9 mouse cellular contexts compared by ENCODE assay signal in the genomic region with DNA sequence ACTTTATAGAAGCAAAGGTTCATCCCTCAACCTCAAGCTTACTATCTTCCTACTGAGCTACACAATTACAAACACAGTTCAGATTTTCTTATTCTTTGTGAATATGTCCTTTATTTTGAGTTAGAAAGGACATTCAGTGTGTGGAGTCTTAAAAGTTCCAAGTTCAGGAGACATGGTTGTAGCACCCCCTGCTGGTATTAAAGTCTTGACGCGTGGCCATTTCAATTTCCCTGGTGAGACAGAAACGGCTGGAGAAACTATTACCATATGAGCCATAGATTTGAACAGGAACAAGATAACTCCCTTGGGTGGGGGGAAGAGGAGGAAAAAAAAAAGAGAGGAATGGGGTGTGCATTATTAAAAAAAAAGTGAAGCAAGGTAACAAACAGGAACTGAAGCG.
A peak's percentile ranks its signal among the peaks of the same experiment; 100 is the strongest.
DNase-seq lines count a peak whose midpoint lies in the region; ATAC-seq and TF ChIP-seq lines count a peak whose summit lies in the region.
"Had no signal": no experiment of that assay in that cellular context is flagged by ENCODE, and none has a peak within 500 bp of the region (broad histone marks: within the 10 kb centered on the region; RNA-seq: fewer than 3 reads in every experiment).

No protein-coding gene starts in this region.

- no peak overlapping the region for H3K4me2 ChIP-seq in heart, postnatal 0 days (ENCODE audit: low read depth, low read length)
- peak overlapping the region; percentile 61; the same call in 1 of the 2 replicates for H3K4me2 ChIP-seq in CH12.LX (ENCODE audit: insufficient read depth, low read depth, poor library complexity, severe bottlenecking)
- H3K4me2 ChIP-seq: limb, embryonic 15.5 days had no signal

- no peak overlapping the region for H3K9ac ChIP-seq in heart, postnatal 0 days (replicated peaks; ENCODE audit: low read depth, low read length)
- no peak overlapping the region for H3K9ac ChIP-seq in CH12.LX (ENCODE audit: insufficient read depth, low read depth)
- H3K9ac ChIP-seq: limb, embryonic 15.5 days had no signal

- no peaks in the 10 kb centered on the region for H3K36me3 ChIP-seq in heart, postnatal 0 days (replicated peaks; ENCODE audit: control insufficient read depth, insufficient read depth, low read length)
- H3K36me3 ChIP-seq in CH12.LX (replicated peaks in 1 of 2; ENCODE audit: control insufficient read depth in 1 of 2, insufficient read depth in 1 of 2, low read length in 1 of 2), result no peaks in the 10 kb centered on the region
- H3K36me3 ChIP-seq: limb, embryonic 15.5 days had no signal

- 29% methylated on average over 4 of the region's 4 CpGs for WGBS in heart, postnatal 0 days

- dilution Hi-C loops in CH12.LX (cut with MboI; ENCODE audit: extremely low pct_ligation_motif_present, extremely low pct_unique_long_range_greater_than_20kb, low sequenced_read_pairs), result no loop called here

- ATAC-seq in heart, postnatal 0 days (ENCODE audit: insufficient read depth, low read depth), result no peak
- peak; percentile 49 for ATAC-seq in megakaryocyte, adult 5-6 weeks (ENCODE audit: poor library complexity, severe bottlenecking)

- H3K79me2 ChIP-seq in CH12.LX (replicated peaks; ENCODE audit: control insufficient read depth, extremely low read depth, insufficient read depth, poor library complexity, severe bottlenecking), result no peaks in the 10 kb centered on the region

- peak; percentile 30 for DNase-seq in heart, postnatal 0 days (ENCODE audit: low spot score)
- DNase-seq in heart, adult 11 months, result no peak
- peak; percentile 68 for DNase-seq in CH12.LX (ENCODE audit: extremely low read depth)
- peak; percentile 39 for DNase-seq in adrenal gland, postnatal 25 days
- DNase-seq in gastrocnemius, adult 2 months, result peak; percentile 43
- peak; percentile 56 to 66 for DNase-seq in layer of hippocampus, postnatal 10 days (ENCODE audit: low spot score in 2 of 2)
- DNase-seq in spleen, adult 12 weeks (ENCODE audit: low spot score), result no peak

- H3K9me3 ChIP-seq in heart, postnatal 0 days (replicated peaks; ENCODE audit: control insufficient read depth, low read length), result no peaks in the 10 kb centered on the region
- no peaks in the 10 kb centered on the region for H3K9me3 ChIP-seq in CH12.LX (replicated peaks; ENCODE audit: low read length)
- H3K9me3 ChIP-seq: limb, embryonic 15.5 days had no signal

- no peak overlapping the region for H3K27ac ChIP-seq in heart, postnatal 0 days (ENCODE audit: low read depth)
- no peak overlapping the region for H3K27ac ChIP-seq in CH12.LX (ENCODE audit: insufficient read depth, low read depth)
- no peak overlapping the region for H3K27ac ChIP-seq in gastrocnemius, adult 2 months
- H3K27ac ChIP-seq: limb, embryonic 15.5 days had no signal

- peak; percentile 82 for TF ChIP-seq RAD21 in CH12.LX (IDR thresholded peaks at IDR 0.05; ENCODE audit: low read depth, low read length)

- in situ Hi-C loops in CH12.LX (cut with MboI; ENCODE audit: low pct_ligation_motif_present, low pct_unique_long_range_greater_than_20kb, low sequenced_read_pairs), result no loop called here

- TF ChIP-seq CTCF in heart, postnatal 0 days (IDR thresholded peaks at IDR 0.05; ENCODE audit: low read depth), result peak; percentile 60
- peak; percentile 33 to 82 for TF ChIP-seq CTCF in CH12.LX (conservative IDR thresholded peaks at IDR 0.05 in 1 of 2, IDR thresholded peaks at IDR 0.05 in 1 of 2; ENCODE audit: low read depth in 2 of 2, low read length in 2 of 2)
- TF ChIP-seq CTCF in gastrocnemius, adult 2 months (IDR thresholded peaks at IDR 0.05), result peak; percentile 71

- no peaks in the 10 kb centered on the region for H3K27me3 ChIP-seq in heart, postnatal 0 days (ENCODE audit: control insufficient read depth, insufficient read depth, low read length)
- no peaks in the 10 kb centered on the region for H3K27me3 ChIP-seq in CH12.LX (replicated peaks)
- H3K27me3 ChIP-seq: limb, embryonic 15.5 days had no signal

- intact Hi-C loops in gastrocnemius, adult 2 months (cut with DNase I), result loop anchor here (2.0 to 10.0 kb wide), 4 partner anchors 264 to 734 kb away; no protein-coding TSS in a partner anchor

- TF ChIP-seq EP300 in heart, postnatal 0 days (IDR thresholded peaks at IDR 0.05; ENCODE audit: low read depth), result no peak
- TF ChIP-seq EP300 in CH12.LX (IDR thresholded peaks at IDR 0.05; ENCODE audit: low read length), result no peak

- no peaks in the 10 kb centered on the region for H3K4me1 ChIP-seq in heart, postnatal 0 days (ENCODE audit: control insufficient read depth, insufficient read depth)
- H3K4me1 ChIP-seq in CH12.LX (ENCODE audit: control insufficient read depth in 1 of 2, insufficient read depth in 2 of 2), result peaks cover 0 to 4% of the 10 kb centered on the region in 2 experiments; a peak in 1 of 4 replicates
- H3K4me1 ChIP-seq: limb, embryonic 15.5 days had no signal

- TF ChIP-seq POLR2A in CH12.LX (IDR thresholded peaks at IDR 0.05; ENCODE audit: low read depth, low read length), result no peak

- no peak overlapping the region for H3K4me3 ChIP-seq in heart, postnatal 0 days (ENCODE audit: low read depth, low read length)
- no peak overlapping the region for H3K4me3 ChIP-seq in CH12.LX (replicated peaks in 1 of 3; ENCODE audit: low read depth in 2 of 3, low read length in 2 of 3, poor library complexity in 1 of 3)
- H3K4me3 ChIP-seq in gastrocnemius, adult 2 months, result no peak overlapping the region
- H3K4me3 ChIP-seq: limb, embryonic 15.5 days had no signal

TF ChIP-seq in CH12.LX, 34 proteins besides CTCF, POLR2A, EP300 and RAD21:
- TF ChIP-seq ZC3H11A (IDR thresholded peaks at IDR 0.05; ENCODE audit: low read depth, low read length) (peak; percentile 50; the same call in 1 of the 2 replicates), SMC3 (IDR thresholded peaks at IDR 0.05; ENCODE audit: low read depth, low read length) (peak; percentile 87), RCOR1 (conservative IDR thresholded peaks at IDR 0.05; ENCODE audit: low read depth, low read length) (no peak), IRF4 (IDR thresholded peaks at IDR 0.05; ENCODE audit: low read depth, low read length) (no peak), USF1 (IDR thresholded peaks at IDR 0.05; ENCODE audit: low read depth, low read length) (no peak), MYC (IDR thresholded peaks at IDR 0.05; ENCODE audit: low read depth, low read length) (peak; percentile 69), JUN (IDR thresholded peaks at IDR 0.05; ENCODE audit: insufficient read depth, low read depth, low read length) (no peak)

Comparison
In these comparisons a context has a peak if more than half of its experiments do, and no peak if none do; other contexts are left out.
1. DNase-seq: peak in heart, postnatal 0 days (single experiment), CH12.LX (single experiment), adrenal gland, postnatal 25 days (single experiment), gastrocnemius, adult 2 months (single experiment) and layer of hippocampus, postnatal 10 days (2 of 2); none in heart, adult 11 months (single experiment) and spleen, adult 12 weeks (single experiment).
2. Peak in every context shown above with its lines, with median percentiles within 50 percentile points of each other: CTCF ChIP-seq.